Mouse (Mus musculus) MEL (cell line): ENCODE results near the gene Sdhaf4. TPM values are rescaled to one million over a fixed set of nuclear protein-coding genes. Genes with fewer than 3 reads are reported as not detected.

Experiments used
- DNase-seq: peaks from one replicate; pipeline ENCODE4 v3.0.0; 2011; ENCODE audit warnings: low read depth, low spot score
- H3K27ac ChIP-seq: 2 replicates; pipeline ENCODE4 v1.5.1; 2012; ENCODE audit warnings: low read depth, mild to moderate bottlenecking, control low read depth, low read length, moderate library complexity; ENCODE audit not compliant: control insufficient read depth
- H3K27me3 ChIP-seq, 2 experiments: fragments of 150-350 bp in 1 of 2; sonication (generic) in 1 of 2; 2 replicates each; pipeline ENCODE4 v1.6.1; 2012; ENCODE audit warnings: low read length in 2 of 2, mild to moderate bottlenecking in 2 of 2, improper control_type of control experiment in 1 of 2, moderate library complexity in 1 of 2; ENCODE audit not compliant: insufficient read depth in 2 of 2, control insufficient read depth in 1 of 2
- H3K36me3 ChIP-seq, 2 experiments: 2 replicates each; pipeline ENCODE4 v1.6.1; 2012 to 2014; ENCODE audit warnings: low read length in 2 of 2, improper control_type of control experiment in 1 of 2, inconsistent platforms in 1 of 2, mild to moderate bottlenecking in 1 of 2; ENCODE audit not compliant: insufficient read depth in 2 of 2, control insufficient read depth in 1 of 2
- H3K4me1 ChIP-seq, 2 experiments: fragments of 150-350 bp in 1 of 2; sonication (generic) in 1 of 2; 2 replicates each; pipeline ENCODE4 v1.6.1; 2012; ENCODE audit warnings: low read length in 2 of 2, improper control_type of control experiment in 1 of 2, mild to moderate bottlenecking in 1 of 2; ENCODE audit not compliant: insufficient read depth in 2 of 2, control insufficient read depth in 1 of 2
- H3K4me3 ChIP-seq, 2 experiments: fragments of 150-350 bp in 1 of 2; sonication (generic) in 1 of 2; 2 replicates each; pipeline ENCODE4 v1.5.1; 2012; ENCODE audit warnings: low read depth in 2 of 2, low read length in 2 of 2, mild to moderate bottlenecking in 2 of 2, moderate library complexity in 2 of 2, control low read depth in 1 of 2, improper control_type of control experiment in 1 of 2; ENCODE audit not compliant: control insufficient read depth in 1 of 2, insufficient read depth in 1 of 2
- H3K79me2 ChIP-seq: 2 replicates; pipeline ENCODE4 v1.6.1; 2012; ENCODE audit warnings: mild to moderate bottlenecking, low read length, moderate library complexity; ENCODE audit not compliant: control insufficient read depth, poor library complexity, insufficient read depth
- H3K9ac ChIP-seq: 2 replicates; pipeline ENCODE4 v1.6.1; 2012; ENCODE audit warnings: low read depth, mild to moderate bottlenecking, control low read depth, low read length, moderate library complexity; ENCODE audit not compliant: control insufficient read depth, poor library complexity, severe bottlenecking
- H3K9me3 ChIP-seq: fragments of 150-350 bp; sonication (generic); replicated peaks from 2 replicates; pipeline ENCODE4 v1.6.1; 2012; ENCODE audit warnings: mild to moderate bottlenecking, low read length, improper control_type of control experiment, moderate library complexity; ENCODE audit not compliant: insufficient read depth
- CHD1 ChIP-seq: IDR thresholded peaks from 2 replicates; pipeline ENCODE4 v1.6.1; 2012; ENCODE audit warnings: low read depth, mild to moderate bottlenecking, inconsistent platforms, low read length, improper control_type of control experiment
- CHD2 ChIP-seq: IDR thresholded peaks from 2 replicates; pipeline ENCODE4 v1.6.1; 2011; ENCODE audit warnings: low read length, improper control_type of control experiment
- E2F4 ChIP-seq: IDR thresholded peaks from 2 replicates; pipeline ENCODE4 v1.6.1; 2011; ENCODE audit warnings: low read depth, low read length, improper control_type of control experiment, borderline replicate concordance
- HCFC1 ChIP-seq: IDR thresholded peaks from 2 replicates; pipeline ENCODE4 v1.6.1; 2012; ENCODE audit warnings: low read depth, mild to moderate bottlenecking, inconsistent platforms, low read length, improper control_type of control experiment, moderate library complexity
- JUND ChIP-seq: IDR thresholded peaks from 2 replicates; pipeline ENCODE4 v1.6.1; 2011; ENCODE audit warnings: low read depth, mild to moderate bottlenecking, improper control_type of control experiment, low read length
- KAT2A ChIP-seq: conservative IDR thresholded peaks from 2 replicates; pipeline ENCODE4 v1.6.1; 2012; ENCODE audit warnings: low read depth, low read length, improper control_type of control experiment, inconsistent platforms
- MAFK ChIP-seq: IDR thresholded peaks from 2 replicates; pipeline ENCODE4 v1.6.1; 2011; ENCODE audit warnings: low read depth, mild to moderate bottlenecking, low read length, improper control_type of control experiment, borderline replicate concordance
- MAZ ChIP-seq: IDR thresholded peaks from 2 replicates; pipeline ENCODE4 v1.6.1; 2012; ENCODE audit warnings: low read depth, mild to moderate bottlenecking, inconsistent platforms, low read length, improper control_type of control experiment
- MXI1 ChIP-seq: IDR thresholded peaks from 2 replicates; pipeline ENCODE4 v1.6.1; 2011; ENCODE audit warnings: mild to moderate bottlenecking, low read depth, low read length, improper control_type of control experiment
- MYB ChIP-seq: IDR thresholded peaks from 2 replicates; pipeline ENCODE4 v1.6.1; 2011; ENCODE audit warnings: mild to moderate bottlenecking, low read depth, low read length, improper control_type of control experiment
- MYC ChIP-seq: IDR thresholded peaks from 2 replicates; pipeline ENCODE4 v1.6.1; 2011; ENCODE audit warnings: low read depth, mild to moderate bottlenecking, low read length, improper control_type of control experiment, moderate library complexity
- POLR2AphosphoS2 ChIP-seq: IDR thresholded peaks from 2 replicates; pipeline ENCODE4 v1.6.1; 2011; ENCODE audit warnings: low read length, improper control_type of control experiment
- POLR2AphosphoS5 ChIP-seq: IDR thresholded peaks from 2 replicates; pipeline ENCODE4 v1.6.1; 2012; ENCODE audit warnings: low read depth, borderline replicate concordance, mild to moderate bottlenecking, inconsistent platforms, low read length, moderate library complexity, mixed read lengths
- RAD21 ChIP-seq: IDR thresholded peaks from 2 replicates; pipeline ENCODE4 v1.6.1; 2011; ENCODE audit warnings: mild to moderate bottlenecking, low read depth, low read length, improper control_type of control experiment
- TAL1 ChIP-seq: IDR thresholded peaks from 2 replicates; pipeline ENCODE4 v1.6.1; 2012; ENCODE audit warnings: mild to moderate bottlenecking, inconsistent platforms, low read length, moderate library complexity, mixed read lengths
- TCF12 ChIP-seq: IDR thresholded peaks from 2 replicates; pipeline ENCODE4 v1.6.1; 2014; ENCODE audit warnings: low read depth, mild to moderate bottlenecking, inconsistent platforms, low read length, improper control_type of control experiment, moderate library complexity
- ZC3H11A ChIP-seq: IDR thresholded peaks from 2 replicates; pipeline ENCODE4 v1.6.1; 2012; ENCODE audit warnings: low read depth, mild to moderate bottlenecking, inconsistent platforms, low read length, improper control_type of control experiment
- ZKSCAN1 ChIP-seq: IDR thresholded peaks from 2 replicates; pipeline ENCODE4 v1.6.1; 2012; ENCODE audit warnings: low read depth, mild to moderate bottlenecking, inconsistent platforms, low read length, improper control_type of control experiment, moderate library complexity
- ZMIZ1 ChIP-seq: IDR thresholded peaks from 2 replicates; pipeline ENCODE4 v1.6.1; 2012; ENCODE audit warnings: low read depth, mild to moderate bottlenecking, inconsistent platforms, low read length, improper control_type of control experiment, moderate library complexity
- polyA plus RNA-seq, 2 experiments: library from polyadenylated mRNA; stranded (reverse) in 1 of 2; unstranded in 1 of 2; fragments of >175 nt in 1 of 2; fragments of >200 nt in 1 of 2; gene quantifications; 2 replicates each; pipeline versions ENCODE4 v1.2.1 to v1.2.4; 2012; ENCODE audit warnings: low replicate concordance in 2 of 2, low read depth in 1 of 2; ENCODE audit not compliant: insufficient read length in 2 of 2, insufficient read depth in 1 of 2, missing spikeins in 1 of 2
- total RNA-seq: library from RNA; depleted of rRNA; stranded (reverse); fragments of 300-350 nt; gene quantifications from 2 replicates; pipeline ENCODE4 v1.2.3, GENCODE M21; 2012

Sdhaf4 gene
- total and polyA plus RNA-seq, 3 experiments = 15.8 to 28.5 TPM; not detected in 1

GRCm38 (mm10) chr1:23997493-23997892, 8.0 kb downstream of the Sdhaf4 start:
- H3K36me3 ChIP-seq = peaks cover 0 to 16% of the 10 kb centered on the region in 2 experiments; a peak in 2 of 4 replicates
- no peaks in the 10 kb centered on the region for H3K79me2 ChIP-seq
- no peaks in the 10 kb centered on the region for H3K9me3 ChIP-seq
- peaks cover 4 to 16% of the 10 kb centered on the region in 2 experiments for H3K4me1 ChIP-seq
- no peak for DNase-seq
- H3K27me3 ChIP-seq = no peaks in the 10 kb centered on the region
- H3K27ac ChIP-seq = peak overlapping the region; percentile 67; the same call in 1 of the 2 replicates
- TF ChIP-seq ZMIZ1 (no peak), E2F4 (no peak), ZC3H11A (no peak), POLR2AphosphoS2 (no peak), ZKSCAN1 (no peak), MXI1 (no peak), CHD1 (no peak), CHD2 (no peak), MYB (no peak)
- no peak overlapping the region for H3K4me3 ChIP-seq
- no peak overlapping the region for H3K9ac ChIP-seq

GRCm38 (mm10) chr1:23995420-23995819, 10.0 kb downstream of the Sdhaf4 start:
- H3K36me3 ChIP-seq = peaks cover 0 to 16% of the 10 kb centered on the region in 2 experiments; a peak in 2 of 4 replicates
- H3K79me2 ChIP-seq = no peaks in the 10 kb centered on the region
- peaks cover 4 to 16% of the 10 kb centered on the region in 2 experiments for H3K4me1 ChIP-seq
- no peak overlapping the region for H3K9ac ChIP-seq
- no peak for DNase-seq
- no peak for TF ChIP-seq RAD21
- no peak for TF ChIP-seq MAFK
- TF ChIP-seq TCF12 = no peak
- no peak for TF ChIP-seq POLR2AphosphoS5
- no peak for TF ChIP-seq KAT2A
- TF ChIP-seq MAZ = no peak
- no peak for TF ChIP-seq TAL1
- TF ChIP-seq JUND = no peak
- no peak for TF ChIP-seq CHD2
- TF ChIP-seq MYC = no peak
- TF ChIP-seq HCFC1 = no peak
- no peak for TF ChIP-seq POLR2AphosphoS2
- no peak overlapping the region for H3K4me3 ChIP-seq
- H3K9me3 ChIP-seq = no peaks in the 10 kb centered on the region
- no peak overlapping the region for H3K27ac ChIP-seq
- no peaks in the 10 kb centered on the region for H3K27me3 ChIP-seq
